Mouse (Mus musculus) urinary bladder, postnatal 36 days (tissue): Measurements from ENCODE around the gene Tmem43.

ENCODE experiments used
- DNase-seq, 2 experiments: peaks; one replicate each; pipeline ENCODE4 v3.0.0; 2022; ENCODE audit warnings: low spot score in 2 of 2, mixed read lengths in 1 of 2

The Tmem43 gene

GRCm38 (mm10) chr6:91533771-91534170, 60.3 kb downstream of the Tmem43 start:
- no peak for DNase-seq

DNA sequence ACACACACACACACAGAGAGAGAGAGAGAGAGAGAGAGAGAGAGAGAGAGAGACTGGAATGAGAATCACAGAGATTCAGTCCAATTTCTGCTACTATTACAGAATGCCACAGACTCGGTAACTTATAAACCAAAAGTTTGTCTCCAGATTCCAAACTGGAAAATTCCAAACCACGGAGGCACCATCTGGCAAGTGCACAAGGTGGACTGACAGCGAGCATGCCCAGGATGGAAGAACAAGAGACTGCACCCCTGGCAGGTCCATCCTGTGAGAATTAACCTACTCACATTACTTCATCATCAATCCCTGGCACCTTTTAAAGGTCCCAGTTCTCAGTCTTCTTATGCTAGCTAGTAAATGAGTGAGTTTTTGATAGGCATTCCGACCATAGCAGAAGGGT, 60.8 kb downstream of the Tmem43 start:
- DNase-seq: no peak

GRCm38 (mm10) chr6:91535231-91535630, 61.7 kb downstream of the Tmem43 start:
- DNase-seq: no peak

DNA sequence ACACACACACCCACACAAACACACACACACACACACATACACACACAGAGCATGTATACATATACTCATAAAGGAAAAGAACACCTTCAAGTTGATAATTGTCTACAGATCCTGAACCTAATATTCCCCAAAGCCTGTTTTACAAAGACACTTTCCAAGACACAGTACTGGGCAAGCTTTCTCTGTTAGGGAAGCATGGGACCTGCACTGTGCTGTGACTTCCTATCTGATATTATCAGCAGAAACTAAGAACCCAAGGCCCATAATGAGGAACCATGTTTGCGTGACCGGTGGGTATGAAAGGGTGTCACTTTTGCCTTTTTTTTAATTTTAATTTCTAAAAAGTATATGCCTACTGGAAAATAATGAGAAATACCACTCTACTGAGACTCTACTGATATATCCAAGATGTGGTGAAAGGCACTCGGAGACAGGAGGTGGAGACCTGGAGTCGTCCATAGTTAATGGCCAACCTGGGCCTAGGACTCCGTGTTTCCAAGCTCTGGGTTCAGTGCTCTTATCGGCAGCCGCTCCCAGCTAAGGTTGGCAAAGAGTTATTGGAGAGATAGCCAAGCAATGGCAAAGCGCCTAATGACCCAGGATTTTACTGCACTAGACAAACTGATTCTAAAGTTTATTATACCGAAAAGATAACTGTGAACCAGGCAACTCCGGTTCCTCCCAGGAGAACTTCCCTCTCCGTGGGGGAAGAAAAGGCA, 62.7 kb downstream of the Tmem43 start:
- DNase-seq: no peak
